Mouse (Mus musculus) heart, embryonic 16.5 days (tissue): ENCODE data around the gene Isg20. TPM values are rescaled to one million over a fixed set of nuclear protein-coding genes. Genes with fewer than 3 reads are reported as not detected.

Source experiments
- ATAC-seq: fragments of 200-750 bp; cut with Nextera tagmentation; replicated peaks from 2 replicates; pipeline ENCODE4 v1.8.0; 2017; ENCODE audit warnings: moderate number of reproducible peaks; ENCODE audit not compliant: insufficient read depth, low FRiP score; ENCODE audit errors: extremely low read depth
- H3K27ac ChIP-seq: fragments of 300-500 bp; sonication (generic); 2 replicates; pipeline ENCODE4 v1.5.1; 2014; ENCODE audit warnings: mild to moderate bottlenecking, low read length, control low read depth, moderate library complexity
- H3K27me3 ChIP-seq: fragments of 300-500 bp; sonication (generic); 2 replicates; pipeline ENCODE4 v1.6.1; 2014; ENCODE audit warnings: low read length, mixed read lengths; ENCODE audit not compliant: control insufficient read depth, insufficient read depth
- H3K36me3 ChIP-seq: fragments of 300-500 bp; sonication (generic); 2 replicates; pipeline ENCODE4 v1.6.1; 2014; ENCODE audit not compliant: control insufficient read depth, insufficient read depth
- H3K4me1 ChIP-seq: fragments of 300-500 bp; sonication (generic); 2 replicates; pipeline ENCODE4 v1.6.1; 2014; ENCODE audit warnings: low read length, mixed read lengths; ENCODE audit not compliant: control insufficient read depth, insufficient read depth
- H3K4me2 ChIP-seq: fragments of 300-500 bp; sonication (generic); 2 replicates; pipeline ENCODE4 v1.6.1; 2014; ENCODE audit warnings: low read depth, mild to moderate bottlenecking, control low read depth, low read length
- H3K4me3 ChIP-seq: fragments of 300-500 bp; sonication (generic); 2 replicates; pipeline ENCODE4 v1.5.1; 2014; ENCODE audit warnings: mild to moderate bottlenecking, control low read depth, low read length
- H3K9ac ChIP-seq: fragments of 300-500 bp; sonication (generic); 2 replicates; pipeline ENCODE4 v1.6.1; 2014; ENCODE audit warnings: low read length, control low read depth
- H3K9me3 ChIP-seq: fragments of 300-500 bp; sonication (generic); replicated peaks from 2 replicates; pipeline ENCODE4 v1.6.1; 2016; ENCODE audit warnings: low read length; ENCODE audit not compliant: control insufficient read depth
- WGBS: fragments of 180-500 bp; shearing (Covaris S2); extraction: QIAGEN DNeasy Blood & Tissue Kit; methylation state at CpG from one replicate; pipeline ENCODE4 v1.1.7; 2014; 5-methylcytosine and 5-hydroxymethylcytosine counted together
- microRNA-seq: library from miRNA; unstranded; fragments of <30 nt; microRNA quantifications from one replicate; pipeline ENCODE4, GENCODE M21; 2017
- polyA plus RNA-seq: library from polyadenylated mRNA; unstranded; fragments of >200 nt; fragmentation: Nextera tagmentation; extraction: Ambion mirVana; gene quantifications from 2 replicates; pipeline ENCODE4 v1.2.1, GENCODE M21; 2015

Isg20 gene
- polyA plus RNA-seq, 1 experiment from 2014 or later: 22.5 TPM

- no peaks in the 10 kb centered on the region for H3K27me3 ChIP-seq
- WGBS: 68% methylated on average over 6 of the region's 6 CpGs
- no peak overlapping the region for H3K9ac ChIP-seq
- no peaks in the 10 kb centered on the region for H3K9me3 ChIP-seq
- no peaks in the 10 kb centered on the region for H3K36me3 ChIP-seq
- no peak overlapping the region for H3K4me2 ChIP-seq
- no peaks in the 10 kb centered on the region for H3K4me1 ChIP-seq
- no peak overlapping the region for H3K4me3 ChIP-seq
- ATAC-seq: no peak
- no peak overlapping the region for H3K27ac ChIP-seq
Measured at GRCm38 (mm10) chr7:78958499-78959073, 45.4 kb downstream of the Isg20 start.

GRCm38 (mm10) chr7:78963891-78964290, 50.7 kb downstream of the Isg20 start:
- H3K4me1 ChIP-seq: no peaks in the 10 kb centered on the region
- no peak overlapping the region for H3K27ac ChIP-seq
- H3K36me3 ChIP-seq: no peaks in the 10 kb centered on the region
- no peak overlapping the region for H3K4me2 ChIP-seq
- ATAC-seq: no peak
- WGBS: 65% methylated on average over 3 of the region's 3 CpGs
- no peaks in the 10 kb centered on the region for H3K9me3 ChIP-seq
- no peak overlapping the region for H3K4me3 ChIP-seq
- no peak overlapping the region for H3K9ac ChIP-seq
- H3K27me3 ChIP-seq: no peaks in the 10 kb centered on the region

Small RNA genes lying within 50 kb of the gene (microRNA-seq; reads per million reads assigned to microRNA genes)
- gene Mir7-2: 4.7 reads per million, percentile 18 among the genes with 10 or more reads in this experiment

Other genes with a start within 250 kb of the Isg20 start
- 1.9 and 2.3 TPM in 2 replicates for gene Ntrk3, start 175.4 kb upstream of the Isg20 start, polyA plus RNA-seq
- gene Mrps11, start 130.3 kb upstream of the Isg20 start, polyA plus RNA-seq: 59.0 and 64.7 TPM in 2 replicates
- gene Mrpl46, start 129.9 kb upstream of the Isg20 start, polyA plus RNA-seq: 59.2 and 64.9 TPM in 2 replicates
- 13.5 and 14.2 TPM in 2 replicates for gene Det1, start 66.2 kb upstream of the Isg20 start, polyA plus RNA-seq
- gene Aen, start 17.6 kb upstream of the Isg20 start, polyA plus RNA-seq: 31.4 and 34.8 TPM in 2 replicates
- gene Acan, start 140.1 kb downstream of the Isg20 start, polyA plus RNA-seq: 2.1 and 2.2 TPM in 2 replicates
- gene Hapln3, start 217.6 kb downstream of the Isg20 start, polyA plus RNA-seq: 0.45 and 0.64 TPM in 2 replicates
- 239 and 283 TPM in 2 replicates for gene Mfge8, start 235.6 kb downstream of the Isg20 start, polyA plus RNA-seq